In the genomic region with DNA sequence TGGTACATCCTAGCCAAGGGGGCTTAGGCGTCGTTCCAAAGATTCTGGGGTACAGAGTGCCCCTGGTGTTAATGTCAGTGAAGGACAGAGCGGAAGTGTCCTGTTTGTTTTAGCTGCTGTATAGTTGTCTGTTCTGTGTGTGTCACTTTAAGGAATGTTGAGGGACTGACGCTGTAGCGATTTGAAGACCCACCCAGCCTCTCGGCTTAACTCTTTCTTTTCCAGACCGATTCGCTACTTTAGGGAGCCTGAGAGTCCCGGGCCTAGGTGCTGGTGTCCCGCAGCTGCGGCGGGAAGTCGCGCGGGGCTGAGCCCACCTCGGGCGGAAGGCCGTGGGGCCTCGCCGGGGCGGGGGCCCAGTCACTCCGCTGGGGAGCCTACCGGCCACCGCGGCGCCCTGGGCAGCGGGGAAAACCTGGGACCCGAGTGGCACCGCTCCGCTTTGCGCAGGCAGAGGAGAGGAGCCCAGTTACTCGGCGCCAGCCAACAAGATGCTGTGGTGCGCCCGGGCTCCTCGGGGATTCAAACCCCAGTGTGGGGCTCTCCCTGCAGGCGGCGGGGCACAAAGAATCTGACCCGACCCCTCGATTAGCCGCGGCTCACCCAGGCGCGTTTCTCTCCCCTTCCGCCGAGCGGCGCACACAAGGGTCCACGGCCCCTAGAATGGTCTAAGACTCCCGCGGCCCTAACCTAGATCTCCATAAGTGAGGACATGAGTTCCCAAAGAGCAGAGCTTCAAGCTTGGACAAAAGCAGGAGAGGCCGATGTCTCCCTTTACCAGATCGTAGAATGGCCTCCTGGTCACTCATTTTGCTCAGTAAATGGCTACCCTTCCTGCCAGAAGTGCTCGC, we compare ENCODE assay signal across 8 mouse cellular contexts. TPM values are rescaled to one million over a fixed set of nuclear protein-coding genes. Genes with fewer than 3 reads are reported as not detected.
DNase-seq lines count a peak whose midpoint lies in the region; ATAC-seq and TF ChIP-seq lines count a peak whose summit lies in the region.

No protein-coding gene starts in this region.

- H3K9me3 ChIP-seq in hindbrain, embryonic 12.5 days (replicated peaks) = no peaks in the 10 kb centered on the region

- TF ChIP-seq POLR2A in cerebellum, adult 2 months (IDR thresholded peaks at IDR 0.05; ENCODE audit: borderline replicate concordance, insufficient read depth, low read length) = peak; percentile 60; the same call in 1 of the 2 replicates

- no peak for TF ChIP-seq CTCF in cerebellum, adult 2 months (IDR thresholded peaks at IDR 0.05; ENCODE audit: borderline replicate concordance, insufficient read depth, low read depth, low read length)

- H3K9ac ChIP-seq in hindbrain, embryonic 12.5 days = peak overlapping the region; percentile 79

- DNase-seq in MN1 (ENCODE audit: low spot score) = peak; percentile 73
- peak; percentile 83 for DNase-seq in cerebellum, adult 2 months
- peak; percentile 53 to 63 for DNase-seq in frontal cortex, postnatal 14 days (ENCODE audit: low spot score in 2 of 2)
- peak; percentile 84 for DNase-seq in layer of hippocampus, postnatal 14 days (ENCODE audit: low spot score in 2 of 2)
- DNase-seq in lung, postnatal 10 days = peak; percentile 88
- peak; percentile 70 for DNase-seq in ovary, postnatal 14 days (ENCODE audit: low spot score)
- peak; percentile 31 to 49 for DNase-seq in thymus, postnatal 10 days (ENCODE audit: low spot score in 2 of 2)

- H3K4me2 ChIP-seq in hindbrain, embryonic 12.5 days (replicated peaks) = peak overlapping the region; percentile 65

- peak overlapping the region; percentile 90 for H3K27ac ChIP-seq in cerebellum, adult 2 months (ENCODE audit: insufficient read depth, low read length)
- H3K27ac ChIP-seq in hindbrain, embryonic 12.5 days = peak overlapping the region; percentile 93

- peak overlapping the region; percentile 97 for H3K4me3 ChIP-seq in cerebellum, adult 2 months (replicated peaks; ENCODE audit: insufficient read depth, low read depth, low read length)
- peak overlapping the region; percentile 75 for H3K4me3 ChIP-seq in hindbrain, embryonic 12.5 days

- peak; percentile 86 for ATAC-seq in hindbrain, embryonic 12.5 days (ENCODE audit: low FRiP score)

- WGBS in cerebellum, adult 2 months = under 1% methylated on average over 54 of the region's 54 CpGs
- 1% methylated on average over 54 of the region's 54 CpGs for WGBS in hindbrain, embryonic 12.5 days

- H3K27me3 ChIP-seq in cerebellum, adult 2 months (ENCODE audit: control insufficient read depth, insufficient read depth, low read length) = no peaks in the 10 kb centered on the region
- H3K27me3 ChIP-seq in hindbrain, embryonic 12.5 days = no peaks in the 10 kb centered on the region

- H3K36me3 ChIP-seq in hindbrain, embryonic 12.5 days = no peaks in the 10 kb centered on the region

- H3K4me1 ChIP-seq in cerebellum, adult 2 months (ENCODE audit: control insufficient read depth, insufficient read depth, low read length) = peaks cover 3% of the 10 kb centered on the region; the same call in 1 of the 2 replicates
- peaks cover 15% of the 10 kb centered on the region for H3K4me1 ChIP-seq in hindbrain, embryonic 12.5 days

RNA-seq across cellular contexts. Expression of a gene that starts 3.0 kb away (rescaled TPM):
- 3.5 and 4.0 TPM in 2 replicates for polyA plus RNA-seq in cerebellum, adult 2 months (2012; rRNA removed)
- polyA plus RNA-seq in hindbrain, embryonic 12.5 days (2016; fragmentation: Nextera tagmentation; extraction: Ambion mirVana) = 2.7 and 3.3 TPM in 2 replicates
- total RNA-seq in layer of hippocampus, postnatal 14 days (2021) = 1 to 10 TPM; 6.9 to 7.2 TPM

RNA-seq across cellular contexts. Expression of a gene that starts 34.5 kb away (rescaled TPM):
- polyA plus RNA-seq in cerebellum, adult 2 months (2012; rRNA removed) = 8.9 and 9.0 TPM in 2 replicates
- 15.7 and 17.1 TPM in 2 replicates for polyA plus RNA-seq in hindbrain, embryonic 12.5 days (2016; fragmentation: Nextera tagmentation; extraction: Ambion mirVana)
- total RNA-seq in layer of hippocampus, postnatal 14 days (2021) = 10 to 100 TPM; 12.9 to 13.4 TPM

RNA-seq across cellular contexts. Expression of a gene that starts 43.5 kb away (rescaled TPM):
- polyA plus RNA-seq in cerebellum, adult 2 months (2012; rRNA removed) = 3.4 TPM in 2 replicates
- polyA plus RNA-seq in hindbrain, embryonic 12.5 days (2016; fragmentation: Nextera tagmentation; extraction: Ambion mirVana) = 8.5 and 11.3 TPM in 2 replicates
- total RNA-seq in layer of hippocampus, postnatal 14 days (2021) = 1 to 10 TPM; 4.0 TPM

Comparison
In these comparisons a context has a peak if more than half of its experiments do, and no peak if none do; other contexts are left out.
1. Peak in every context shown above with its lines: DNase-seq, ATAC-seq, H3K4me3 ChIP-seq and H3K27ac ChIP-seq.